Mouse (Mus musculus): ENCODE measurements around the gene Celf2. TPM values are rescaled to one million over a fixed set of nuclear protein-coding genes. Genes with fewer than 3 reads are reported as not detected.
A peak's percentile ranks its signal among the peaks of the same experiment; 100 is the strongest.
"Not testable (repeated sequence)": the region's sequence is repeated elsewhere in the genome, so short reads cannot be mapped to it uniquely, and the experiment has no call there.

The Celf2 gene
- total RNA-seq, 4 experiments from 2014 or later, result 407 to 514 (median 457) TPM

DNA sequence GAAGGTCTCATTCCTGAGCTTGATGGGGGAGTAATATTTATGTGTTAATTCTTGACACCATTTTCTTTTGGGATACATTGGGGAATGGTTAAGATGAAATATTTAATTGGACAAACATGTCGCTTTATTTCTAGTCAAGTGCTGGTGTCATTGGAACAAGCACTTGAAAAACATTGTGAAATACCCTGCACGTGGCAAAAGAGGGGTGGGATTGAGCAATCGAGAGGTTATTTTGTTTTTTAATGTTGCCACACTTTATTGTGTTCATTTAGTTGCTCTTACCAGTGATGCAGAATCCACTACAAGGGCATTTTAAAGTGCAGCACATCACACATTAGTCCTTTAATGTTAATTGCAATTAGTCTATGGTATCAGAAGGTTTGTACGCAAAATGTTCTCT, 242.2 kb downstream of the Celf2 start:
- DNase-seq (ENCODE audit: low spot score in 2 of 2), result no peak

DNA sequence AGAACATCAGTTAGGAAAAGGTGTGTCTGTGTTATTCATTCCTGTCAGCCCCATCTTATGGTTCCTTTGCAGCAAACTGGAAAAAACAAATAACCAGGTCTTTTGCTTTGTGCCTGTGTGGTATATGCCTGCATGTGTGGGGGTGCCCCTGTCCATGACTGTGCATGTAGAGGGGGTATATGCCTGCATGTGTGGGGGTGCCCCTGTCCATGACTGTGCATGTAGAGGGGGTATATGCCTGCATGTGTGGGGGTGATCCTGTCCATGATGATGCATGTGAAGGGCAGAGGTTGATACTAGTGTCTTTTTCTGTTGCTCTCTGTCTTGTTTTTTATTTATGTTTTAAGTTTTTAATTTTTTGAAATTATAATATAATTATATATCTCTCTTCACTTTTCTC, 246.7 kb downstream of the Celf2 start:
- not testable (repeated sequence) for DNase-seq (ENCODE audit: low spot score in 2 of 2)

DNA sequence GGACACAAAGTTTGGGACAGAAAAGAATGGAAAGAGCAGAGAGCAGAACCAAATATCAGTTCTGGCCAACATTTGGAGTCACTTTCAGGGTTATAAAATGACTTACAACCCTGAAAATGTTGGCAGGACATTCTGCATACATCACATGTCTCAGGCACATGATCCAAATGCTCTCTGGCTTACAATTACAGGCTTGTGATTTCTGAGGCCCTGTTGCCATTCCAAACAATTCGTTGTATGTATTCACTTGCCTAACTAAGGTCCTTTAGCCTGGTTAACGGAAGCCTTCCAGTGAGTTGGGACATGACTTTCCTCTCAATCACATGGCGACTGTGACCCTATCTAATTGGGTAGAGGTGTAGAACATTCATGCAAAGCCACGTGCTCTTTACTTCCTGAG, 249.2 kb downstream of the Celf2 start:
- no peak for DNase-seq (ENCODE audit: low spot score in 2 of 2)

DNA sequence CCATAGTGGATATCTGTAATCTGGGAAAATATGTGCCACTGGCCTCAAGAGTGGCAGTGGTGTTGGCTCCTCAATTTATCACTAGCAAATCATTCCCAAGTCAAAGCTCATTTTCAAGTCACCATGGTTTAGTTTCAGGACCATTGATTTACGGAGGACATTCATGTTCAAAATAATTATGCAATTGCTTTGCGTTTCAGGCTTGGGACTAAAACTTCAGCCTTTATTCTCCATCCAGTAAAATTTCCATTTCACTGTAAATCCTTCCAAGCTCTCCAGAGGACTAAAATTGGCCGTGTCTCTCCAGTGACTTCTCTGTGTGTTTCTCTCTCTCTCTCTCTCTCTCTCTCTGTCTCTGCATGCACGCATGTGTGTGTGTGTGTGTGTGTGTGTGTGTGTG, 249.7 kb downstream of the Celf2 start:
- no peak for DNase-seq (ENCODE audit: low spot score in 2 of 2)

DNA sequence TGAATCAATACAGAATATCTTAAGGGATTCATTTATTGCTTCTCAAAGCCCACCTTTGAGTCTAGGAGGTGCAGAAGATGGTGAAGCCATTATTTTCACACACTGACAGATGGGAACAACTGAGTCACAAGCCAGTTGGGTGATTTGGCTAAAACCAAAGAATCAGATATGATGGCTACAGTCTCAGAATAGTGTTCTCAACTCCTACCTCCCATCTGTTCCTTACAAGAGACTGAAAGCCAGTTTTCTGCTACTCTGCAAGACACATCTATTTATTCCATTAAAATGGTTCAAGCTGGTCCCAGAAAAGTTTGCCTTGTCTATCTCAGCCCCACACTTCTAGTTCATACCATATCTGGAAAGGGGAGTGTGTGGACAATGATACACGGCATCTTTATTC, 253.3 kb downstream of the Celf2 start:
- DNase-seq (ENCODE audit: low spot score in 2 of 2), result peak; percentile 69 to 76

DNA sequence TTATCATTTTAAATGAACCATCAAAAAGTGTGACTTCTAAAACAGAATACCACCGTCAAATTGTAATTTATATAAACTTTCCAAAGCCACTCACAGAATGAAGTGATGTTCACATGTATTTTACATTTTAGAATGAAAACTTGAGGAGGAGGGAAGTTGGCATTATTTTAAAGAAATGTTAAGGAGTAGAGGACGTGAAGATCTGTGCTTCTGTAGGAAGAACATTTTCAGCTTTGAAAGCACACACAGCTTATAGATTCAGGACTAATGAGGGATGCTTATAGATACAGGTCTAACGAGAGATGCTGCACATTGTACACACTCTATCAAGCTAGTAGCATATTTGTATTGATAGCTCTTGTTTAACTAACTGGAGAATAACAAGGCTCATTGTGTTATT, 254.0 kb downstream of the Celf2 start:
- no peak for DNase-seq (ENCODE audit: low spot score in 2 of 2)

DNA sequence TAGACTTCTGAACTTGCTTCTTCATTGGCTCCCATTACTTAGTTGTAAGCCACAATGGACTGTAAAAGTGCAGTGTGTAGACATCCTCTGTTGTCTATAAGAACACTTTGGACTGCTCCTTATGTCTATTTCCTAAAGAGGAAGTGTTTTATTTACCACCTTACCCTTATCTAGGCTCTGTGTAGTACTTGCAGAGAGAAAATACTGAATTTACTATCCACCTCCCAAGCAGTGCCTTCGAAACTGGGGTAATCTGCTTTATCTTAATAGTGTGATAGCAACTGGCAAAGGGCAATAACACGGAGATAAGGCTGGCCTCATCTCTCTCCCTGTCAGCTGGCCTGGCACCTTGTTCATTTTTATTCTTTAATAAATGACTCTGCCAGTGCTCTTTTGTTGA, 259.0 kb downstream of the Celf2 start:
- DNase-seq (ENCODE audit: low spot score in 2 of 2), result no peak

DNA sequence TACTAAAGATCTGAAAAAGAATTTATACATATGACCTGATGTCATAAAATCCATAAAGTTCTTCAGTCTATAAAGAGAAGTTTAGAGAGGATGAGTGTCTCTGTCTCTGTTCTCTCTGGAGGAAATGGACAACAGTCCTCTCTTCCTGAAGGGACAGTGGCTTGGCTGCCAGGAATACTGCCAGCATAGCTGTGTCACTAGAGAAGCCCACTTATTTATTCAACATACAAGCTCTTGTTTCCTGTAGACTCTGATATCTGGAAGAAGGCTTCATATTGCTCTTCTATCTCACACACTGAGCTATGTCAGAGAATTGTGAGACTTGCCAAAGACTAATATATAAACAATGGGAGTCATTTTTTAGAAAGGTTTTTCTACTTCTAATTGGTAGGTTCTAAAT, 260.4 kb downstream of the Celf2 start:
- DNase-seq (ENCODE audit: low spot score in 2 of 2), result no peak

DNA sequence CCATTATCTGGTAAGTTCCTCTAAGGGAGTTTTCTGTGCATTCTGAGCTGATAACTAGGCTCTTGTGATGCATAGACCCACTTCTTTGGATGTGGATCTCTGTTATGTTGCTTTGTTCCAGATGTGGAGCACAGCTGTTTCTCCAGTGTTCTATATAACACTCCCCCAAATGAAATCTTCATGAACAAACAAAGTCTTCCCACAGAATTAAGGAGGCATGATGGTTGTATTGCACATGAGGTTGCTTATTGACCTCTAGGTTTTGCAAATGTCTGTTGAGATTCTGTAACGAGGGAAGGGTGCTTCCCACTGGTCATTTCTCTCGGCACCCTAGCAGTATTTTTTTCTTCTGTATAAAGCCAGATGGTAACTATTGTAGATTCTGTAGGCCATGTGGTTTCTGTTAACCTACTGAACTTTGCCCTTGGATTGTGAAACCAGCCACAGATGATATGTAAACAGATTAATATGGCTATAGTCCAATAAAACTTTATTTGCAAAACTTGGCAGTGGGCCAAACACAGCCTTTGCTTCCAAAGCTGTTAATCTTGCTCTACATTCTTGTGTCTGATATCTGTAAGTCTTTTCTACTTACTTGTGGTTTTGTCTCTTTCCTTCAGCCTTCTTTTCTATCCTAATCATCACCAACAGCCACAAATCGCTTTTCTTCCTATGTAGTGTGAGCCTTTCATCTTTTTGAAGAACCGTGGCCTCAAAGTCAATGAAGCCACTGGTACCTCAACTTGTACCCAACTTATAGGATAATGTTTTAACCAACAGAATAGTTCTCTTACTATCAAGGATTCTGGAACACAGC, 263.2 kb downstream of the Celf2 start:
- DNase-seq (ENCODE audit: low spot score in 2 of 2), result no peak

DNA sequence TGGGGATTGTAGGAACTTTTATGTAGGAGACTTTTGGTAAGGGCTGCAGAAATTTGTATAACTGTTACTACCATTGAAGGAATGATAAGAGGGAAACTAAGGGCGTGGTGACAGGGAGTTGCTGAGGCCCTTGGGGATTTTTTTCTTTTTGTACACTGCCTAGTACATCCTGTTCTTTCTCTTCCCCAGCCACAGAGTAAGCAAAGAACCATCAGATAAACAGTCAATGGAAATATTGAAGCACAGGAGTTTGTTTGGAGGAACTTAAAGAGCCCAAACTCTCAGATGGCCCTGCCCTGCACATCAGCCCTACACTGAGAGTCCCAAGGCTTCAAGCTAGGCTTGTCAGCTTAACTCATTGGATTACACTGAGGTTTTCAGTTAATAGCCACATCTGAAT, 267.2 kb downstream of the Celf2 start:
- no peak for DNase-seq (ENCODE audit: low spot score in 2 of 2)

DNA sequence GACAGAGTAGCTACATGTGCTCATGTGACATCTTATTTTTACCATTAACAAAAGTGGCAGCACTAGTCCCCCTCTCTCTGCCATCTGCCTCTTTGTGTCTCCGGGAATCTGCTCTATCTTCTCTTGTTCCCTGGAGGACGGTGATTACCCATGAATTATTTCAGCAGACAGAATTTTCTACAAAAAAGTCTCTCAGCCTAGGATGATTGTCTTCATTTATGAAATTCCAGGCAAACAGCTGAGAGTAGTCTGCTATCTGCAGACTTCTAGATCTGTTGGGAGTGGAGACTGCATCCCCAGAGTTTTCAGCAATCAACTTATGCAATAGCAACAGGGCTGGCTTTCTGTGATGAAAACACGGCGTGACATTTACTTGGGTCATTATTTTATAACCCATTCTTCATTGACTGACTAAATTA, 267.8 kb downstream of the Celf2 start:
- DNase-seq (ENCODE audit: low spot score in 2 of 2), result peak in 1 of 2 experiments; percentile 48

DNA sequence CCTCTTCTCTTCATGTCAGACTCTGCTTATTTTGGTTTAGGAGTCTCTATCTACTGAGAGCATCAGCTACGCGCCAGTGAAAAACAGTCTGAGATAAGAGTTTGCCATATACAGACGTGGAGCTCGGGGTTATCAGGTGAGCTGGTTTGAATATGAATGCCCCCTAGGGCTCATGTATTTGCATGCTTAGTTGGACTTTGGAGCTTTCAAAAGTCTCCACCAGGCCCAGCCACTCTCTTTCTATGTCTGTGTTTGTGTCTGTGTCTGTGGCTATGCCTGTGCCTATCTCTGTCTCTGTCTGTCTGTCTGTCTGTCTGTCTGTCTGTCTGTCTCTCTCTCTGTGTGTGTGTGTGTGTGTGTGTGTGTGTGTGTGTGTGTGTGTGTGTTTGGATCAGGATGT, 272.1 kb downstream of the Celf2 start:
- DNase-seq (ENCODE audit: low spot score in 2 of 2), result no peak

DNA sequence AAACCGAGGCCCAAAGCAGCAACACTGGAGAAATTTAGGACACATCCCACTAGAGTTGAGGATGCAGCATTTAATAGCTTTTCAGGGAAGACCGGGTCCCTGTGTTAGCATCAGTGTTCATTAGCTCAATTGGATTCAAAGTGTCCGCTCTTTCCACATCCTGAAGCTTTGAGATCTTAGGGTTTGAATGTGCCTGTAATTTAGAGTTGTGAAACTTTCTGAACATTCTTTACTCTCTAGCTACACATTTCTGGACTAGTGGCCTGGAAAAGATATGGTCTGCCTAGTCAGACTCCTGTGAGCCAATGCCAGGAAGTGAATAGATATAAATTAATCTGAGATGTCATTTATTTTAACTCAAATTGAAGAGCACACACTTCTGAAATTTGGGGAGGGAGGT, 272.9 kb downstream of the Celf2 start:
- no peak for DNase-seq (ENCODE audit: low spot score in 2 of 2)

DNA sequence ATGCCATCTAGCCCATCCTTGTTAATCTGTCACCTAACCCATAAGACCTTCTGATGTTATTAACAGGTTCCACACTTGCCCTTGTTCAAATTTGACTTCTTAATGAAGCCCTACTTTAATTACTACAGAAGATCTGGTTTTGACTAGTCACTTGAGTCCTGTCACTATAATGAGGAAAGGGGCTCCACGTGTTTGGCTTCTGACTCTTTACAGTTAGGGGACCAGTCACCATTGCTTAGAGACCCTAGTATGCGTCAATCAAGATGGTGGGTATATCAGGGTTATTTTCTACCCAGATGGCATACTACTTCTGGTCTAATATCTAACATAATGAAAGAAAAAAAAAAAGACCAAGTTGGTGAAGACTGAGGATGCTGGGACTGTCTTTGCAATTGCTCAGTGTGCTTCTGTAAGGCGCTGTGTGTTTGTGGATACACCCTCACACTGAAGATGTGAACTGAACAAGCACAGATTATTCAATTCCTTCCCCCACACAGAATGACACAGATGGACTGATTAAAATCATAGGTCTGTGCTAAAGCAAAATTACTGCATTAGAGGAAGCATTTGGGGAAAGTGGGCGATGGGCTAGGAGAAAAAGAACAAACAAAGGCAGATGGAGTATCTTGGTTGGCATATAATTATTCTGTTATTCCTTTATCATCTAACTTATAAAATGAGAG, 274.2 kb downstream of the Celf2 start:
- DNase-seq (ENCODE audit: low spot score in 2 of 2), result peak; percentile 60 to 79

DNA sequence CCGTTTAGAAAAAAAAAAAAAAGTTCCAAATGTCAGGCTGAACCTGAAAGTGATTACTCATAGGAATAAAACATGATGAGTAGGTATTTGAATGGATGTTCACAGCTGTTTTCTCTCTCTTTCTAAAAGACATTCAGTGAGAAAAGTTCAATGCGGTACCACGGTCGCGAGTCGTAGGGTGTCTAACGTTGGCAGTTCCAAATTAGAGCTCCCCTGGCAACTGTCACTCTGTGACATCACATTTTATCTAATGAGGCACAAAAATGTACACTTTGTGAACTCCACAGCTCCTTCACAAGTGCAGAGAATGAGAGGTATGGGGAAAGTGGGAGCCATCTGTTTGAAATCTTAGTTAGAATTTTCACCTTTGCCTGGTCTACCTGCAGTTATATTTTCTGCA, 274.8 kb downstream of the Celf2 start:
- peak in 1 of 2 experiments; percentile 37 for DNase-seq (ENCODE audit: low spot score in 2 of 2)

DNA sequence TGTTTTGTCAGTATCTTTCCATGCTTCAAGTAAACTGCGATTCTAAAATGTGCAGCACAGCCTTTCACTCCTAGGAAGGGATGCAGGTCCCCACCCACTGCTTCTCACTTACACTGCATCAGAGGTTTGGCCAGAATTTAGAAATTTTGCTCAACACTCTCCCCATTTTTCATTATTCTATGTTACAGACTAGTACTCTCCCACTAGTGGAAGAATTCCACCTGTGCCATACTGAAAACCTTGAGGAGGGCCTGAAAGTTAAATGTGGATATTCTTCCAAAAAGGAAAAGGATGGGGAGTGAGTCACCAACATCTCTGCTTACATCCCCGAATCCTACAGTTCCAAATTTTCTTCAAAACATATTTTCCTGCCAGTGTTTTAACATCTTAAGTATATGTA, 276.0 kb downstream of the Celf2 start:
- DNase-seq (ENCODE audit: low spot score in 2 of 2), result no peak

DNA sequence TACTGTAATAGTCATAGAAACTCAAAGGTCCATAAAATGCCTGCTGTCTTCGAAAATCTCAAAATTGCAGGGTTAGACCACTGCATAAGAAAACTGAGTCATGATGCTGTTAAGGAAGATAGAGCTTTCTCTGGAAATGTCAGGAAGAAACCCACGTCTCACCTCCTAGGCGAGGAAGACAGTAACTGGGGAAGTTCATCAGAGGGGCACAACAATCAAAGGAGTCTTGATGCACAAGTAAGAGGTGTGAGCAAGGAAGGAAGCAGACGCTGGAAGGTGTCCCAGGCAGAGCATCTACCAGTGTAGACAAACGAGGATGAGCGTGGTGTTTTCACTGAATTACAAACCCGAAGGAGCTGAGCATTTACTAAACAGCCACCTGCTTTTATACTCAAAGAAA, 282.6 kb downstream of the Celf2 start:
- DNase-seq (ENCODE audit: low spot score in 2 of 2), result no peak

DNA sequence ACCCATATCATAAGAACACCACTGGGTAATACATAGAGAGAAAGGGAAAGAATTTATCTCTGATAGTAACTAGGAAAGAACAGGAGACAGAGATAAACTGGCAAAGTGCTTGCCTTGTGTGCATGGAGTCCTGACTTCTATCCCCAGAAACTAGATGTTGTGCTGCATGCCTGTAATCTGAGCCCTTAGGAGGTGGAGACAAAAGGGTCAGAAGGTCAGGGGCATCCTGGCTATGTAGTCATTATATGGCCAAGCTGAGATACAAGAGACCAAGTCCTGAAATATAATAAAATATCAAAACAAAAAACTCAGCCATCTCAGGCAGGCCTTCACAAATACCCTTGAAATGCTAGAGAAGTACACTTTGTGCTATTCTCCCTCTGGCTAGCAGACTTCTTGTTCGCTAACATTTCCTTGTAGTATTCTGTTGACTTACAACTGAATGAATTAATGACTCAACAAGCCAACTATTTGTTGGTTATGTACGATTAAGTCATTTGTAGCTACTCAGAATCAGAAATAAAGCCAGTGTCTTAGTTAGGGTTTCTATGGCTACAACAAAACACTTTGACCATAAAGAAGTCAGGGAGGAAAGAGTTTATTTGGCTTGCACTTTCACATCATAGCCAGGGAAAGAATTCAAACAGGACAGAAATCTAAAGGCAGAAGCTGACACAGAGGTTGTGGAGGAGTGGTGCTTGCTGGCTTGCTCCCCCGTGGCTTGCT, 284.9 kb downstream of the Celf2 start:
- no peak for DNase-seq (ENCODE audit: low spot score in 2 of 2)

DNA sequence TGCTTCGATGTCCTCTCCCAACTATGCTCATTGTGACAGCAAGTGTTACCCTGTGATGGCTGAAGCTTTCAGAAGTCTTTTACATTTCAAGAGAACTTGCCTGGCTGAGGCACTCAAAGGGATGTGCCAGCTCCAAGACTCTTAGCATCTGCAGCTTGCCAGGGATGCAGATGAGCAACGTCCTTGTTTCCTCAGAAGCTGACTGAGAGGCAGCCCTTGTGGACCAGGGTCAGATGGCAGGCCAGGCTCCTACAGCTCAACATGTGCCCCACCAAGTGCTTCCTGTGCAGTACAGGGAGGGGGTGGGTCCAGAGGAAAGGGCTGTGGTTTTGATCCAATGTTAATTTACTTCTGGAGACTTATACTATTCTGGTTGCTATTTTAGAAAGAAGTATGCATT, 285.8 kb downstream of the Celf2 start:
- DNase-seq (ENCODE audit: low spot score in 2 of 2), result no peak

DNA sequence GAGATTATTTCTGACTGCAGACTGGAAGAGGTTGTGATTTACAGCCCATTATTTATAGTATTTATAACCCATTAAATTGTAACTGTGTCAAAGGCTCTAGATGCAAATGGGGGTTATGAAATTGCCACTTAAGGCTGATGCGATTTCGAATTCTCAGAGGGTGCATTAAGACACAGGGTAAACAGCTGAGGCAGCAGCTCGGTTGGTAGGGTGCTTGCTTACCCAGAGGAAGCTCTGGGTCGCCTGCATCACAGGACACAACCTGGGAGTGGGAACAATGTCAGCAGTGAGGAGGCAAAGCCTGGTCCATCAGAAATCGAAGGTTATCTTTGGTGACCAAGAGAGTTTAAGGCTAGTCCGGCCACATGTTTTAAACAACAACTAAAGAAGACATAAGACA, 286.5 kb downstream of the Celf2 start:
- DNase-seq (ENCODE audit: low spot score in 2 of 2), result no peak

DNA sequence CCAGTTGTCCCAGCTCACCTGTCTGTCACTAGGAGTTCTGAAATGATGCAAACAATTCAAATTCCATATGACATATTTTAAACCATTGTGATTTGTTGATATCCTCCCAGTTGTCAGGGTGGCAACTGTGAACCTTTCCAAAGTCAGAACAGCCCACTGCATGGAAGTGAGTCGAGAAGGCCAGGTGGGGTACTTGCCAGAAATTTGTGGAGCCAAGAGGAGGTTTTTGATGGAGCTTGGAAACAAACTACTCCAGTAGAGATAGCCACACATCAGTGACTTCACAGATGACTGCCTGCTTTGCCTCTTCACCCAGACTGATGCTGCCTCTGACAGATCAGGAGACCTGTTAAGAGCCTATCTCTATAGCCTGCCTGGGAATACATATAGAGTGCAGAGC, 287.5 kb downstream of the Celf2 start:
- no peak for DNase-seq (ENCODE audit: low spot score in 2 of 2)

DNA sequence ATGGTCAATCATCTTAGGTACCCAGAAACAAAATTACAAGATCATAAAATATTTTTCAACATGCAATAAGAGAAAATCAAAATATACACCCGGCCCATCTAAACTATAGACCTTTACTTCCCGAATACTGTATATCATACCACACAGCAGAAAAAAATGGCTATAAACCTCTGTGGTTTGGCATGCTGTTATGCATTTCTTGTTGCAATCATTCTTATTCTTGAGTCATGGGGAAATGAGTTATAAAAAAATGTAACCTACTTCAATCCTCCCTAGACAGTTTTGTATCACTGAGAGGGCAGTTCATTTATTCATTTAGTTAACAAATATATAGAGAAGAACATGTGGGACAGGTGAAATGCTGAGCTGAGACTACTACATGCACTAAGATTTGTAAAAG, 291.3 kb downstream of the Celf2 start:
- DNase-seq (ENCODE audit: low spot score in 2 of 2), result no peak
